Mouse (Mus musculus) small intestine, adult 2 months (tissue): ENCODE results near the gene Otop3.

Source experiments
- CTCF ChIP-seq: fragments of 200-500 bp; IDR thresholded peaks from 2 replicates; pipeline ENCODE4 v1.5.1; 2012; ENCODE audit warnings: low read depth, mild to moderate bottlenecking, control low read depth, inconsistent platforms, low read length, moderate library complexity, mixed read lengths; ENCODE audit not compliant: insufficient replicate concordance, insufficient read length; ENCODE audit errors: extremely low read depth
- POLR2A ChIP-seq: fragments of 200-500 bp; IDR thresholded peaks from 2 replicates; pipeline ENCODE4 v1.6.1; 2012; ENCODE audit warnings: low read depth, mild to moderate bottlenecking, control low read depth, inconsistent platforms, low read length, moderate library complexity

DNA sequence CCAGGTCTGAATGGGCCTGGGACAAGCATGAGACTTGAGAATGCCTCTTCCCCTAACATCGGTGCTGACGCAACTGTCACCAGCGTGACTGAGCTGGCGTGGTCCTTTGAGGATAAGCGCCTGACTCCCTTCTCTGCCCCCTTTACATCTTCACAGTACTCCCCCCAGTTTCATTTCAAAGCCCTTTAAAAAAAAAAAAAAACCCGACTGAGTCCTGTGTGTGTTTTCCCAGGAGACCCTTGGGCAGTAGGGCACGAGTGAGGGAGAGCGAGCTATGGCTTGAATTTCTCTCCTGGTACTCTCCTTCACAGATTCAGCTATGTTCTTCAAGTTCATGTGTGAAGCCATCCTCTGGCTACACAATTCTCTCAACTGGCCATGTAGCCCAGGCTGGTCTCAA is 36.4 kb upstream of the Otop3 start:
- TF ChIP-seq CTCF (no peak), POLR2A (no peak)
